Mouse (Mus musculus): Measurements from ENCODE around the gene Tenm3.

The Tenm3 gene

DNA sequence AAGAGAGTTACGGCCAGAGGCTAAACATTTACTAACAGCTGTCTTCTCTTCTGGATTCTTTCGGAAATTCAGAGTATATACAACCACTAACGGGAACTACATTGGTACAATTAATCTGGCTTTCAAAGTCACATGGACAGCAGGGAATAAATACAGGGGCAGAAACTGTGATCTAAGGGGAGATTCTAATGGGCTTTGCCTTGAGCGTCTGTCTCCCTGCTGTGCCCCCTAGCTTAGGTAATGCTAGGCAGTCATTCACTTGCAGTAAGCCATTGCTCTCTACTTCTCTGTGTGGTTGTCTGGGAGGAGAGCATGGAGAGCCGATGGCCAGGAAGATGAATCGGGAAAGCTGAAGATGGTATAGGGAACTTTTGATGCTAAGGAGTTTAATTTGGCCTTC, 264.0 kb downstream of the Tenm3 start:
- in situ Hi-C loops (cut with MboI): no loop called here

DNA sequence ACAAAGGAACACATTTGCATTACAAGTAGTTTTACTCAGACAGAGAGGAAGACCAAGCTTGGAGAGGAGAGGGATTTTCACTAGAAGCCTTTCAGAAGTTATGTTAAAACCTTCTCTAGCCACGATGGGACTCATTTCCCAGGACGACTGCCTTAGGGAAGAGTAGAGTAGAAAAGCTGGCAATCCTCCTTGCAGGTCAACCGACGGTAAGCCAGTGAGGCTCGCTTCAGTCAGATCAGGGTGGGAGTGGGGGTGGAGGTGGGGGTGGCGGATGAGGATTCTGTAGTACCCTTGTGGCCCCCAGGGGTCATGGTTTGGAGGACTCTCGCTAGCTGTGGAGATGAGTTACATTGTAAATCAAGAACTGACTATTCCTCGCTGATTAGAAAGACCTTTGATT, 264.6 kb downstream of the Tenm3 start:
- in situ Hi-C loops (cut with MboI): no loop called here

DNA sequence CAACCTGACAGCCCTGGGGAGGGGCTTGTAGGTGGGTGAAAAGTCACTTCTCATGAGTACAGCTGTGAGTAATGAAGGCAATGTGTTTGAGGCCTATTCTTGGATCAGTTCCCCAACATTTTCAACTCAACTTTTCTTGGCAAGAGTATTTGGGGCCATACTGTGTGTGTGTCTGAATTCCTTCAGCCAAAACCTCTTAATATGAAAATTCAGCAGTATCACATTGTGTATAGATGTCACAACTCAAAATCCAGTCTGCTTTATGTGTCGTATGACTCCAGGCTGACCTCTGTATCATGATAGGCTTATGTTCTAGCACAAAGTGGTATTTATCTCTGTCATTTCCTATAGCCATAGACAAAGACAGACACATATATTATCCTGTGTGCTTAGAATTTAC, 270.8 kb downstream of the Tenm3 start:
- in situ Hi-C loops (cut with MboI): no loop called here

DNA sequence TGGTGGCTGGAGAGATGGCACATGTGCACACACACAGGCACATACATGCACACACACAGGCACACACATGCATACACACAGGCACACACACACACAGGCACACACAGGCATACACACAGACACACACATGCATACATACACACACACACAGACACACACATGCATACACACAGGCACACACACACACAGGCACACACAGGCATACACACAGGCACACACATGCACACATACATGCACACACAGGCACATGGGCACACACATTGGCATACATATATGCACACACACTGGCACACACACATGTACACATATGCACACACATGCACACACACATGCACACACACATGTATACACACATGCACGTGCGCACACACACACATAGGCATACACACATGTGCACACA, 271.4 kb downstream of the Tenm3 start:
- in situ Hi-C loops (cut with MboI): no loop called here

DNA sequence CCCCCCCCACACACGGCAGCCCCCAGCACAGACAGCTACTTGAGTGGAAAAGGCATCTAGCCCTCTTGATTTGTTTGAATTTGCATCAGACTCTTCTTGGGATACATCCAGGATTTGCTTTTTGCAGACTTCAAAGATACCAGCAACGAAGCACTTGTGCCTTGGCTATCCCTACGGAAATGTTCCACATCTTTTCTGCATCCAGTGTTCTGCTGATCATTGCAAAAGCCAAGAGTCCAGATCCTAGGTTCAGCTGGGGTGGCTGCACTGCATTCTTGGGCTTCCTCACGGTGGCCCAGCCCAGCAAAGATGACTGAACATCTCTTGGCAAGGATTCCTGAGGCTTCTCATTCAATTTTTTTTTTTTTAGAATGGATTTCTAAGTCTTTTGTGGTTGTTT, 275.1 kb downstream of the Tenm3 start:
- in situ Hi-C loops (cut with MboI): no loop called here

DNA sequence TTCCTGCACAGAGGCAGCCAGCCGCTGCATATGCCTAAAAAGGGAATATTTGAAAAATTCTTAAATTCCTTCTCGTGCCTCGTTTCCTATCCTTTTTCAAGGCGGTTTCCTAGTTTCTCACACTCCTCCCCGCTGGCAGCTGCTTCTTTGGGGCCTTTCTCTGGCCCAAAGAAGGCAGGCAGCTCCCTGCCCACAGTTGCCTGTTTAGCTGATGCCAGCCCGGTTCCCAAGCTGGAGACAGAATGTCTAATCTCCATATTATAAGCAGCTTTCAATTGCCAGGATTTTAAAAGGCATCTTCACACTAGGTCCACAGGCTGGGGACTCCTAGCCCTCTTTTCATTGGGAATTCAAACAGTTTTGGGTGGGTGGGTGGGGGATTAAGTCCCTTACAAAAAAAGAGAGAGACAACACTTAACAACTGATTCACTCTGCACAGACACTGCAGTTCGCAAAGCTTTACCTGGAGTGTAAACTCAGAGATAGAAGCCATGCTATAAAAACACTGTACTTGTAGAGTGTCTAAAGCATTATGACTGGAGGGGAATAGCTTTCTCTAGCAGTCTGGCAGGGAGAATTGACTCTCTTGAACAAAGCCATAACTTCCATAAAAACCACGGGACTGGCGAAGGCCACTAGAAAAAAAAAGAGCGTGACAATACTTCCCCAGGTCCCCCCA, 275.7 kb downstream of the Tenm3 start:
- in situ Hi-C loops (cut with MboI): no loop called here

DNA sequence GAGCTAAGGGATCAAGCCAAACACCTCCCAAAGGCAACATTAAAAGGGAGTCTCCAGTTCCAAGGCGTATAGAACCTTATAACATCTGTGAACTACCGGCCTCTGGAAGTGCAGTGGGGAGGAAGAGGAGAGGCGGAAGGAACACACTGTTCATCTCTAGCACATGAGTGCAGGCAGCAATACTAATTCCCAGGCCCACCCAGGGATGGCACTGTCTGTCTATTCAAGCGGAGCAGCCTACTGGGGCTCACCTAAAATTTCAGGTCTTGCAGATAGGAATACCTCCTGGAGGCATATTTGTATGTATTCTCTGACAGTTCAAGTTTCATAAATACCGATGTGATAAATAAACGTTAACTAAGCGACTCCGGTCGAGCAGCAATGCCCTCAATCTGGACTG, 283.5 kb downstream of the Tenm3 start:
- in situ Hi-C loops (cut with MboI): no loop called here

DNA sequence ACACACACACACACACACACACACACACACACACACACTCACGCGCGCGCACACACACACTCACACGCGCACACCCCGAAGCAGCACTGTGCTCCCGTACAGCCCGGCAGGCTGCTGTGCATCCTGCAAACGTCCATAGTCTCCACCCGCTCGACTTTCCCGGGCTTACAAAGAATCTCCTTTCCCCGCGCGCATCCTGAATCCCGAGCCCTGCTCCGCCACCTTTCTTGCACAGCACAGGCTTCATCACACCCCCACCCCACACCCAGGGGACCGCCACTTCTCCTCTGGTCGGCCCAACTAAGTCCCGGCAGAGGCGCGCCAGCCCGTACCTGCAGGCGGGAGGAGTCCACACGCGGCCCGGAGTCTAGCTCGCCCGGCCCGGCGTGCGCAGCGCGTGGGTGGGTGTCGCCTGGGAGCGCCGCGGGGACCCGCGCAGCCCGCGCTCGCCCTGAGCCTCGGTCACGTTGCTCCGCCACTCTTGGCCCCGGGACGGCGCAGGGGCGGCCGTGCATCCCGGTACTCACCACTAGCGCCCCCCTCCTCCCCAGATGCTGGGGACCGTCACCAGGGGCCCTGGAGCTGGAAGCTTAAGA, 288.1 kb downstream of the Tenm3 start:
- in situ Hi-C loops (cut with MboI): no loop called here

DNA sequence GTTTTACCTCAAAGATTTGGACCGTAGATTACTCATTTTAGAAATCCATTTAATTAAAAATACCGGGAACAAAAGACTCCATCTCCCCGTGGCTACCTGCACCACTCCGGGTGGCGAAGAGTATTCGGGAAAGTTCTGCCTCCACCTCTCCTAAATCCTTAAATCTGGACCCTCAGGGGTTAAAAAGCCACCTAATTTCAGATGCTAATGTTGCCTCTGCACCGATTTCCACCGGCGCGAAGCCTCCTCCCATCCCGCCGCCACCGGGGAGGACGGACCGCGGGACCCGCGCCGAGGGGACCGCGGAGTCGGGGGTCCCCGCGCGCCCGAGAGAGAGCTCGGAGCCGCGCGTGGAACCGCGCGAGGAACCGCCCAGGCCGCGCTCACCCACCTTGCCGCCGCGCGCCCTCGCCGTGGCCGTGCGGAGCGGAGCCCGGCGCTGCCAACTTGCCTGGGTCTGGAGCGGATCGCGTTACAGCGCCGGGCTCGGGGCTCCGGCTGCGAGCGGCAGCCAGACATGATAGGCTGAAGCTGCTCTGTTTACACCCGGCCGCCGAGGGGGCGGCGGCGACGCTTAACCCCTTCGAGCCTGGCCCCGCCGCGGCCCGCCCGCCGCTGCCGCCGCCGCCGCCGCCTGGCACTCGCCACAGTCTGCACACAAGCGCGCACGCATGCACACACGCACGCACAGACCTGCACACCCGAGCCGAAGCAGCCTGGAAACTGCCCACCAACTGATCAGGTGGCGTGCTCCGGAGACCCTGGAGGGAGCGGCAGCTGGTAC, 288.8 kb downstream of the Tenm3 start:
- in situ Hi-C loops (cut with MboI): no loop called here

DNA sequence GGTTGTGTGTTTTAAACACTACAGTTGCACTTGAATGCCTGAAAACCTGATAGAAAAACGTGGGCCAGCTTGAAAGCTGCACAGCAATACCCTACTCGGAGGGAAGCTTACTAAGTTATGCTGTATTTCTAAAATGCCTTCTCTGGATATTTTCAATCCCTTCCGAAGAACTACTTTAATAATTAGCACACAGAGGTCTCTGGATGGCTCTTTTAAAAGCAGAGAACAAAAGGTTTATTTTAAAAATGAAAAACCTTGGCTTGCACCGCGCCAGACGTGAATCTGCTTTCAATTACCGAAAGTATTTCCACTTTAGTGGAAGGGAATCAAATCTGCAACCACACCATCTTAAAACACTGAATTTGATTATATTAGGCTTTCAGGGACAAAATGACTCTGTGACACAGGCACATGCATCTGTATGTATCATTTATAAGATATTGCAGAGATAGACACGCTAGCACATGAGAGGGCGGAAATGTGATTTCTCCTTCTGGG, 289.9 kb downstream of the Tenm3 start:
- in situ Hi-C loops (cut with MboI): no loop called here

DNA sequence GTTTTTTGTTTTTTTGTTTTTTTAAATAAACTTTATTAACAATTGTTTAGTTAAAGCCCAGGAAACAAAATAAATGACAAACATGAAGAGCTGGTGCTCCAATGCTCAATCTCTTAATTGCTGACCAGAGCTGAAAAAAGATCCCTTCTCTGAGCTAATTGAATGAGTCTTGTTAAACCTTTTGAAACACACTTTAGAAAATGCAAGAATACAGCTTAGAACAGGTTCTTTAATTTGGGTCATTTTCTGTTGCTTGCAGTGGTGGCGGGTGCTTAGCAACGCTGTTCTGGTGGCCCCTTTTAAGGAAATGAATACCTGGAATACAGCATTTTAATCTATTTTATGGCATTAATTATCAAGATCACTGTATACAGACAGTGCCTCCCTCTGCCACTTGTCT, 291.4 kb downstream of the Tenm3 start:
- in situ Hi-C loops (cut with MboI): no loop called here

DNA sequence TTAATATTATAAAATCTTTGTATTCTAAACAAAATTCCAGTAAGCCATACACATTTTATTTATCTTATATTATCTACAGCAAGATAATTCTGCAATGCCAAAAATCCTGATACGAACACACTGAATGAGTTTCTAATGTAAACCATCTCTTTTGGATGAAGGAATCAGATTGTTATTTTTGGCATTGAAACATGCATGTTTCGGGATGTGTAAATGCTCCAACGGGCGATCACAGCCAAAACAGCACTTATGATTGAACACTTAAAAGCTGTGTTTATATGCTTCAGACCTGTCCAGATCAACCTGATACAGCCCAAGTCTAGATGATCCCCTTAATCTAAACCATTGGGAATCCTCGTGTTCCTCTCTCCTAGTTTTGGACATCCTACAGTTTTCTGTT, 292.4 kb downstream of the Tenm3 start:
- in situ Hi-C loops (cut with MboI): no loop called here

DNA sequence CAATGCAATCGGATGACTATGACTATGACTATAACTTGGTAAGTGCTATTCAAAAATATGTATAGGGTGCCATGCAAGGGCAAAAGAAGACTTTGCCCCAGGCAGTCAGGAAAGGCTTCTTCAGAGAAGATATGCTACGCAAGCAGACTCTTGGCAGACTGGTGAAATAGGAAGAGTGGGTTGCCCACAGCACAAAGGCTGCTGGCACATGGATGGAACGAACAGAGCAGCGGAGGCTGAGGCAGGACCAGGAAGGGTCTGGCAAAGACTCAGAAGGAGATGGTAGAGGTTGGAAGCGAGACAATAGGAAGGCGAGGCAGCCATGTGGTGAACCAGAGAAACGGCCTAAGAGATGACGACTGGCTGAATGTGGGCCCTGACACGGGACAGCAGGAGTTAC, 294.8 kb downstream of the Tenm3 start:
- in situ Hi-C loops (cut with MboI): no loop called here

DNA sequence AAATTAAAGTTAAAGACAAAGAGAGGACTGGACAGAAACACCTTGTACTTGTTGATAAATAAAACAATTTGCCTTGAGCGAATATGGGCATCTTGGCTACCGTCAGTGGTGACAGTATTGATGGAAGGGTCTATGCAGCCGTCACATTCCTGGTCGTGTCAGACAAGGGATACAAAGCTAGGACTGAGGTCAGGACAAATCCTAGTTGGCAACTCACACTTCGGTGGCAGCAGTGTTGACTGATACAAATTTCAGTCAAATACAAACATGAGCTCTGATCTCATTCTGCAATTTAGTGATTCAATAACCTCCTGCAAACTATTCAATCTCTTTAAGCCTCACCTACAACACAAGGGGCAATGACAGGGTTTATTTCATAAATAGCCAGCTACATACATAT, 298.1 kb downstream of the Tenm3 start:
- in situ Hi-C loops (cut with MboI): no loop called here

DNA sequence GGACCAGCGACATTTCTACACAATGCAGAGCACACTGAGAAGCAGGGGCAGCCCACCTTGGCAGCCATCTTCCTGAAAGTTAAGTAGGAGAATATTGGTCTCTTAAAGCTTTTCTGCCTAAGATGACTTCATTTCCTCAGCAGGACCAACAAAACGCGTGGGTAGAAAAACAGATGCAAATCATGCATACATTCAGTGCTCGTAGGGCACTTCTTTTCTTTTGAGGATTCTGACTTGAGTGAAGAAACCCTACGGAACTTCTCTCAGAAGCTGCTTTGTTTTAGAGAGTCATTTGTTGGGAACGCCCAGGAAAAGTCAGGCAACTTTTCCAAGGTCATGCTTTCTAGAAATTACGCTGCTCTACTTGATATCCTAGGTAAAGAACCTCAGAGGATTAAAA, 298.9 kb downstream of the Tenm3 start:
- in situ Hi-C loops (cut with MboI): no loop called here

DNA sequence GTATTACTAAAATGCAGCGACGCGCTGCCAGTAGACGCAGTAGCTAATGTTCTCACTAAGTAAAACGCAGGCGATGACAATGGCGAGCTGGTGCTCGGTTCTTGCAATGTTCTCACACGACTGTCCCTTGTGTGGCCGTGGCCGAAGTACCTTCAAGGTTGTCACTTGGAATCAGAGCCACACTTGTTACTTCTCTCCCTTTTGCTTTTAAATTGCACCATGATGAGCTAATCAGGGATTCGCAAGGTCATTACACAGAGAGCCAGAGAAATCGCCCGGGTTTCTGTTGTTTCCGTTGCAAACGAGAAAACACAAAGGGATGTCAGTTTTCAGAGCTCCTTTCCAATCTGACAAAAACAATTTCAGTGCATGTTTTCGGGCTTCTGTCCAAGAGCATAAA, 301.6 kb downstream of the Tenm3 start:
- in situ Hi-C loops (cut with MboI): no loop called here

DNA sequence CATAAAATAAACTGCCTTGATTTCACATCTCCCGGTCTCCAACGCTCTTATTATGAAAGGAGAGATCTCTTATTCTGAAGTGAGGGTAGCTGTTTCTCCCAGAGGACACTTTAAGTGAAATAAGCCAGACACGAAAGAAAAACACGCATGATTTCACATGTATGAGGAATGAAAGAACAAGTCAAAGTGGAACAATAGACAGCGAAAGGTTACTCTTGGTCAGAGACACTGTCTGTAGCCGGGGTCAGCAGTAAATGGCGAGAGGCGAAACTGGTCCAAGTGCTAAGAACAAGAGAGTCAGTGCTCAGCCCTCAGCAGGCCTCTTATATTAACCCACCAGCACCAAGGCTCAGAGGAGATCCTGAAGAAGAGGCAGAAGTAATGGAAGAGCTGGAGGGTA, 302.9 kb downstream of the Tenm3 start:
- in situ Hi-C loops (cut with MboI): no loop called here

DNA sequence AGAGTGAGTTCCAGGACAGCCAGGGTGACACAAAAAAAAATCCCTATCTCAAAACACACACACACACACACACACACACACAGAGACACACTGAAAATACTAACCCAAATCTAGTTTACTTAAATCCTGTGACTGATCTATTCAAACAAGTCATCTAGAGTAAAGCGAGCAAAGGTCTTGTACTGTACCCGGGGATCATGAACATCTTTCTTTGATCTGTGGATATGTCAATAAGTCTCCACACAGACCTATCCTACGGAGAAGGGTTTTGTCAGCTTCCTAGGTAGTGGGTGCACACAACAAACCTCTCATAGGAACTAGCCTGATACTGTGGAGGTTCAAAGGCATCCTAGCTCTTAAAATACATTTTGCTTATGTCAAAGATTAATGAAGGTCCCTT, 307.9 kb downstream of the Tenm3 start:
- in situ Hi-C loops (cut with MboI): no loop called here

DNA sequence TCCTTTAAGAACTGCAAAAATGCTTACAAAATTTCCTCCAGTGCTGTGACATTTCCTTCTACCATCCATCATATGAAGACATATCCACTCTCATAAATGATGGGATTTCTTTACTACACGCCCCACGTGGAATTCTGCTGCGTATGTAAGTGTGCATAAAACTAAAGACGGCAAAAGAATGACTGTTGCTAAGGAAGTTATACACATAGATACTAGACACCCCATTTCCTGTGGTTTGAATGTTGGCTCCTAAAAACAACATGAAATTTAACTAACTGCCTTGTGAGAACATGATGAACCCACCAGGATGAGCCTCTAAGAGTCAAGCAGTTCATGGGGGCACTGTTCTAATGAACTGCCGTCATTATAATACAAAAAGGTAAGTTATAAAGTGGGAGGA, 312.0 kb downstream of the Tenm3 start:
- in situ Hi-C loops (cut with MboI): no loop called here

DNA sequence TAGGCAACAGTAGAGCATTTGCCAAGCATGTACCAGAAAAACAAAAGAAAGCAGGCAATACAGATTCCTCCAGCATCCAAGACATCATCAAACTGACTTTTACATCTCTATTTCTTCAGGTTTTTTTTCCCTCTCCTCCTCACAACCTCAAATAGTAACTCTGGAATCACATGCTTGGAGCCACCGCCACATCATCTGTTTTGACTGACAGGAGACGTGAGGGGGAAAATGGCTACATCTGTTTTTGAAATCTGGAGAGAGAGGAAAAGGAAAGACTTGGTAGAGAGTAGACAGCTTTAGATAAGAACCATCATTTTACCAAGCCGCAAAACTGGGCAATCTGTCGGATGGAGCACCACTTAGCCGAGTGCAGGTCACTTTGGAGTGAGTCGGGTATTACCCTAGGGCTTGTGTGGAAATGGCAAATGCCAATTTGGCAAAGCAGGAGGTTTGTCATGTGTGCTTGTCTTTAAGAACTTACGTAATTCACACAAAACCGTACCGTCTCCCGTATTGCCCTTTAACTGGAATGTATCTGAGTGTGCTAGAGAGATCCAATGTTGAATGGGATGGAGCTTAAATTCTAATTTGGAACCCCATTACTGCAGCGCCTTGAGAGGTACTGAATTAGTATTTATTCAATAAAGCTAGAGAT, 312.7 kb downstream of the Tenm3 start:
- in situ Hi-C loops (cut with MboI): no loop called here

DNA sequence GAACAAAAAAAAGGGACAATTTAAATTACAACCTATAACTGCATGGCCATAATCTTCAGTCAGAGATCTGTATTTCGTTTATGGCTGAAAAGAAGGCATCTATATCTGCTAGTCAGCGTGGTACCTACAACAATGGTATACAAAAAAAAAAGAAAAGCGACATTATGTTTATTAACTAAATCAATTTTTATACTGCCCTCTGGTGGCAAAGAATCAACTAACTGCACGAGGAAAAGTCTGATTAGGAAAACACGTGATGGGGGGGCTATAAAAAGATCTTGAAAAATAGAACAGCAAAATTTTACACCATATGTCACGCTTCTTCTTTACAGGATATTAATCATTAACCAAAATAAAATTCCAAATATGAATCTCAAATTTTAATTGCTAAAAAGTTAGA, 316.3 kb downstream of the Tenm3 start:
- in situ Hi-C loops (cut with MboI): no loop called here

DNA sequence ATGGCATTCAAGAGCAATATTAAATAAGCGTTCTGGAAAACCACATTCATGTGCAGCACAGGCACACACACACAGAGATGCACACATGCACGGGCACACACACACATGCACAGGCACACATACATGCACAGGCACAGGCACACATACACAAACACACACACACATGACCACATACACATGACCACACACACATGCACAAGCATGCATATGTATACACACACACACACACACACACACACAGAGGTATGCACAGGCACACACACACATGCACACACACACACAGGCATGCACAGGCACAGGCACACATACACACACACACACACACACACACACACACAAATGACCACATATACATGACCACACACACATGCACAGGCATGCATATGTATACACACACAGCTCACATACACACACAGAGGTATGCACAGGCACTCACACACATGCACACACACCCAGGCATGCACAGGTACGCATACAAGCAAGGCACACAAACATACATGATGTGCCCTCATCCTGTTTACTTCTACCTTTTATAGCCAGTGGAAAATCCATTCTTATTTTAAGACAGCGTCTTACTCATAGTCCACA, 321.1 kb downstream of the Tenm3 start:
- in situ Hi-C loops (cut with MboI): no loop called here
